Mouse (Mus musculus): ENCODE measurements around the gene Dazl. TPM values are rescaled to one million over a fixed set of nuclear protein-coding genes. Genes with fewer than 3 reads are reported as not detected.
"Not testable (repeated sequence)": the region's sequence is repeated elsewhere in the genome, so short reads cannot be mapped to it uniquely, and the experiment has no call there.

Gene Dazl
- total and polyA plus RNA-seq, 2 experiments from 2014 or later = 0.42 to 0.48 TPM

DNA sequence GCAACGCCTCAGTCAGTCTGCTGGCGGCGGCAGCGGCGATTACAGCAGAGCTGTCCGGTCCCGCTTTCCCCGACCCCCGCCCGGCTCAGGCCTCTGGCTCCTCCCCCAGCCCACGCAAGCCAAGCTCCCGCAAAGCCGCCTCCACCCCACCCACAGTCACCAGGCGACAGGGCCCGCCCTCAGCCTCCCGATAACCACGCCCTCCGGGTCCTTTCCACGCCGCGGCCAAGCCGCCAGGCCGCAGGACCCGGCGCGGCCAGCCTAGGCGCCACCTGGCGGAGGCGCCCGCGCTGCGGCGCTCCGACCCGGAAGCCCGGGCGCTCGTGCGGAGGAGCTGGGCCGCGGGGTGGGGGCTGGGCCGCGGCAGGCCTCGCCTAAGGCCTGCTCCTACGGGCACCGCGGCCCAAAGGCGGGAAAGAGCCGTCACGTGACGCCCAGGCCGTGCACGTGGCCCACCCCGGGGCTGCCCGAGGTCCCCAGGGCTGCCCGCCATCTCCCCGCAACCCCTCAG is 720 bp downstream of the Dazl start:
- Histone ChIP-seq H3K36me3 (ENCODE audit: insufficient read depth, low read length) (no peaks in the 10 kb centered on the region), H3K27ac (peak overlapping the region; percentile 67), H3K4me2 (ENCODE audit: low read depth, low read length) (peak overlapping the region; percentile 57), H3K4me1 (ENCODE audit: insufficient read depth, low read length) (no peaks in the 10 kb centered on the region), H3K9ac (replicated peaks; ENCODE audit: low read length) (peak overlapping the region; percentile 58), H3K9me3 (ENCODE audit: low read length) (no peaks in the 10 kb centered on the region), H3K27me3 (ENCODE audit: insufficient read depth, low read length) (no peaks in the 10 kb centered on the region), H3K4me3 (ENCODE audit: low read length) (peak overlapping the region; percentile 40)
- ATAC-seq (peak; percentile 98), DNase-seq (ENCODE audit: low spot score) (peak; percentile 94)
- peak; percentile 37; the same call in 1 of the 2 replicates for TF ChIP-seq CTCF (IDR thresholded peaks at IDR 0.05; ENCODE audit: low read depth)
- 5% methylated on average over 54 of the region's 57 CpGs for WGBS

DNA sequence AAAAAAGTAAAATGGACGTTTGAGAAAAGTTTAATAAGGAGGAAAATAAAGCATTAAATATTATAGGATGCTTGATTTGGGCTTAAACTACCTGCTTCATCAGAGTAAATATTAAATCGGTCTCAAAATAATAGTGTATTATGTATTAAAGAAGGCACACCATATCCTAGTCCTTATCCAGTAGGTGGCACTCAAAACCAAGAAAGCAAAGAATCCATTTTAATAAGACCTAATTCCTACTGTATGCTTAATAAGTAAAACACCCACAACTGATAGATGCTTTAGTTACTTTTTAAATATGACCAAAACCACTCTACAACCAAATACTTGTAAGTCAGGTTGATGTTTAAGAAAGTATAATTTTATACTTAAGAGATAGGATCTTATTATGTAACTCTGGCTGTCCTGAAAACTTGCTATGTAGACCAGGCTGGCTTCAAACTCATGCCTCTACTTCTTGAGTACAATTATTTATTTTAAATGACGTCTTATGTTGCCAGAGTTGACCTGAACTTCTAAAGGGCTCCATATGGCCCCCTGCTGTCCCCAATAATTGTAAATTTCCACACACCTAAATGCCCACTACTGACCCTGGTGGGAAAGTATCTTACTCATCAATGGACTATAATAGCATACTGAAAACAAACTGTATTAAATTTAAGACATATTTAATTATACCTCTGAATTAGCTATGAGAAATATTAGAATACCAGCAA is 1.8 kb downstream of the Dazl start:
- no peak for ATAC-seq
- 15% methylated on average over 3 of the region's 3 CpGs for WGBS
- no peak overlapping the region for H3K9ac ChIP-seq (replicated peaks; ENCODE audit: low read length)
- no peak overlapping the region for H3K4me2 ChIP-seq (ENCODE audit: low read depth, low read length)
- no peaks in the 10 kb centered on the region for H3K4me1 ChIP-seq (ENCODE audit: insufficient read depth, low read length)
- H3K4me3 ChIP-seq (ENCODE audit: low read length) = no peak overlapping the region
- no peaks in the 10 kb centered on the region for H3K9me3 ChIP-seq (ENCODE audit: low read length)
- peak; percentile 81 for DNase-seq (ENCODE audit: low spot score)
- no peak overlapping the region for H3K27ac ChIP-seq
- H3K27me3 ChIP-seq (ENCODE audit: insufficient read depth, low read length) = no peaks in the 10 kb centered on the region
- TF ChIP-seq CTCF (IDR thresholded peaks at IDR 0.05; ENCODE audit: low read depth) = peak; percentile 75
- H3K36me3 ChIP-seq (ENCODE audit: insufficient read depth, low read length) = no peaks in the 10 kb centered on the region

DNA sequence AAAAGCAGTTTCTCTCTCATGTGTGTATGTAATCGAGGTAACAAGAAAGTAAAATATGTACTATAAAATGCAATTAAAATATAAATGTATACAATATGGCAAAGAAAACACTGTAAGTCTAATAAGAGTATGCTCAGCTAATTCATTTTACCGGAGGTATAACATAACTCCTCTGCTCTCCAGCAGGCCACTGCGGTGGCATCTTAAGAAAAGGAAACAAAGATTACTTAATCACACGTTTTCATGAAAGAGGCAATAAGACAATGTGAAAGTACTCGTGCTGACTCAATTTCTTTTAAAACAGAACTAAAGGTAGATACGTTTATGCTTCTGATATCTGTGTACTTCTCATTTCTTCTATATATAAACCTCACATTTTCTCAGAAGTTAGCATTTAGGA is 8.6 kb downstream of the Dazl start:
- no peak for TF ChIP-seq CTCF (IDR thresholded peaks at IDR 0.05; ENCODE audit: low read depth)
- WGBS = 76% methylated on average over 6 of the region's 6 CpGs

DNA sequence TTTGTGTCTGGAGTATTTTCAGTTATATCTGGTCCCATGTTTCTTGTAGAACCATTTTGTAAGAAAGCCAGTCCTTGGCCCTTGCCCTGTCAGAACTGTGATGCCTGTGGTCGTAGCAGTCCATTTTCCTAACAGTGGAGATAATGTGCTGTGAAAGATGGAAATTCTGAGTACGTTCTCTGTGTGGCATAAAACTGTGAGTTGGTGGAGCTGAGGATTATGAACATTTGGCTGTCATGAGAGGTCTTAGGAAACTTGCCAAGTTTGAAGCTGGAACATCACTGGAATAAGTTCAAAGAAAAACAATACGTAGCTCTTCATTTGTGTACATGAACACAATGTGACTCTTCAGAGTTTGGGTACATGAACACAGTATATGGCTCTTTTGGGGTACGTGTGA is 31.8 kb downstream of the Dazl start:
- not testable (repeated sequence) for H3K36me3 ChIP-seq (ENCODE audit: insufficient read depth, low read length); ATAC-seq; H3K9ac ChIP-seq (replicated peaks; ENCODE audit: low read length); H3K4me3 ChIP-seq (ENCODE audit: low read length); H3K27ac ChIP-seq; H3K4me1 ChIP-seq (ENCODE audit: insufficient read depth, low read length); H3K9me3 ChIP-seq (ENCODE audit: low read length); H3K27me3 ChIP-seq (ENCODE audit: insufficient read depth, low read length); H3K4me2 ChIP-seq (ENCODE audit: low read depth, low read length)
- peak; percentile 17 for DNase-seq (ENCODE audit: low spot score)
- WGBS = 54% methylated on average over 4 of the region's 4 CpGs

More for the DNA sequence above, 8.6 kb downstream of the Dazl start:
- Histone ChIP-seq H3K4me3 (ENCODE audit: low read length) (no peak overlapping the region), H3K27ac (no peak overlapping the region), H3K27me3 (ENCODE audit: insufficient read depth, low read length) (no peaks in the 10 kb centered on the region), H3K4me1 (ENCODE audit: insufficient read depth, low read length) (no peaks in the 10 kb centered on the region), H3K36me3 (ENCODE audit: insufficient read depth, low read length) (no peaks in the 10 kb centered on the region), H3K4me2 (ENCODE audit: low read depth, low read length) (no peak overlapping the region), H3K9me3 (ENCODE audit: low read length) (no peaks in the 10 kb centered on the region), H3K9ac (replicated peaks; ENCODE audit: low read length) (no peak overlapping the region)
- ATAC-seq (no peak), DNase-seq (ENCODE audit: low spot score) (no peak)

DNA sequence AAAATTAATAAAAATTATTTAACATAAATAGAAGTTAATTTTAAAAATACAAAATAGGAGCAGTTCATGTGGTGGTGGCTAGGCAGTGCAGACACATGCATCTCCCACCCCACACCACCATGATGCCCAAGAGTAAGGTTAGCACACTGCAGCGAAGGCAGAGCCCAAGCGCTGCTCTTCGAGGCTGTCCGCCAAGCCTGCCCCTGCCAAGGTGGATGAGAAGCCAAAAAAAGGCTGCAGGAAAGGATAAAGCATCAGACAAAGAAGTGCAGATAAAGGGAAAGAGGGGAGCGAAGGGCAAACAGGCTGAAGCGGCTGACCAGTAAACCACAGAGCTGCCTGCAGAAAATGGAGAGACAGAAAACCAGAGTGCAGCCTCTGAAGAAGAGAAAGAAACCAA is 32.6 kb downstream of the Dazl start:
- ATAC-seq (no peak), DNase-seq (ENCODE audit: low spot score) (peak; percentile 32)
- Histone ChIP-seq H3K27ac (no peak overlapping the region), H3K27me3 (ENCODE audit: insufficient read depth, low read length) (no peaks in the 10 kb centered on the region), H3K4me3 (ENCODE audit: low read length) (no peak overlapping the region), H3K4me1 (ENCODE audit: insufficient read depth, low read length) (no peaks in the 10 kb centered on the region), H3K4me2 (ENCODE audit: low read depth, low read length) (no peak overlapping the region), H3K36me3 (ENCODE audit: insufficient read depth, low read length) (no peaks in the 10 kb centered on the region), H3K9me3 (ENCODE audit: low read length) (peaks cover 4% of the 10 kb centered on the region; the same call in 1 of the 2 replicates), H3K9ac (replicated peaks; ENCODE audit: low read length) (no peak overlapping the region)
- no peak for TF ChIP-seq CTCF (IDR thresholded peaks at IDR 0.05; ENCODE audit: low read depth)
- WGBS = 72% methylated on average over 6 of the region's 6 CpGs

DNA sequence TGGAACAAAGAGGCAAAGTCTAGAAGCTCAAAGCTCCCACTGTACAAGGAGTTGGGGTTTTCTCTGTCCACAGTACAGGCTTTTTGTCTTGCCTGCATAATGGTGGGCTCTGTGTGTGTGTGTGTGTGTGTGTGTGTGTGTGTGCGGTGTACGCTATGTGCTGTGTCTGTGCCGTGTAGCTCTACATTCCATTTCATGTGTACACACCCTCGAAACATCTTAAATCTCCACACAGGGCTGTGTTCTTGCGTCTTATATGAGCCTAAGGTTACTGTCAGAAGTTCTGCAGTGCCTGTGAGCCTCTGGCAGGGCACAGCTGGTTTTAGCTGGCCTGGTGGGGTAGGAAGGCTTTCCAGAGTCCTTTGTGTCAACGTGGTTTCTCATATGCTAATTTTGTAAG is 46.8 kb downstream of the Dazl start:
- no peak for TF ChIP-seq CTCF (IDR thresholded peaks at IDR 0.05; ENCODE audit: low read depth)
- no peaks in the 10 kb centered on the region for H3K36me3 ChIP-seq (ENCODE audit: insufficient read depth, low read length)
- no peaks in the 10 kb centered on the region for H3K4me1 ChIP-seq (ENCODE audit: insufficient read depth, low read length)
- H3K4me2 ChIP-seq (ENCODE audit: low read depth, low read length) = no peak overlapping the region
- DNase-seq (ENCODE audit: low spot score) (no peak), ATAC-seq (no peak)
- no peaks in the 10 kb centered on the region for H3K27me3 ChIP-seq (ENCODE audit: insufficient read depth, low read length)
- H3K27ac ChIP-seq = no peak overlapping the region
- H3K9ac ChIP-seq (replicated peaks; ENCODE audit: low read length) = no peak overlapping the region
- 79% methylated on average over 6 of the region's 6 CpGs for WGBS
- H3K9me3 ChIP-seq (ENCODE audit: low read length) = no peaks in the 10 kb centered on the region
- no peak overlapping the region for H3K4me3 ChIP-seq (ENCODE audit: low read length)

DNA sequence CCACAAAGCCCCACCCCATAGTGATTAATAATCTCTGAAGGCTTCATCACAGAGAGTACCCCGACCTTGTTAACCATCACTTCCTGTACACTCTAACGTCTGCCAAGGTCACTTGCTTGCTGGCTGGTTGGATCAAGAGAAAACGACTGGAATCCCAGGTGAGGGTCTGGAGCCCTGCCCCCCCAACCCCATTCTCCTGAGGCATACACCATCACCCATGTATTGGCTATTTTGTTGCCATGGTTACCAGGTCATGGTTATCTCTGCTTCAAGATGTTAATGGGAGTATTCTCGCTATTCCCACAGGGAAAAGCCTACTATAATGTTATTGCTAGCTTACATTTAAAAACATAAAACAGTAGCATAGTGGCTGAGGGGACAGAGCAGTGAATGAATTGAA is 48.8 kb downstream of the Dazl start:
- Histone ChIP-seq H3K27me3 (ENCODE audit: insufficient read depth, low read length) (no peaks in the 10 kb centered on the region), H3K36me3 (ENCODE audit: insufficient read depth, low read length) (no peaks in the 10 kb centered on the region), H3K4me2 (ENCODE audit: low read depth, low read length) (no peak overlapping the region), H3K4me3 (ENCODE audit: low read length) (no peak overlapping the region), H3K9ac (replicated peaks; ENCODE audit: low read length) (no peak overlapping the region), H3K9me3 (ENCODE audit: low read length) (no peaks in the 10 kb centered on the region), H3K27ac (no peak overlapping the region), H3K4me1 (ENCODE audit: insufficient read depth, low read length) (no peaks in the 10 kb centered on the region)
- 68% methylated on average over 4 of the region's 4 CpGs for WGBS
- TF ChIP-seq CTCF (IDR thresholded peaks at IDR 0.05; ENCODE audit: low read depth) = no peak
- DNase-seq (ENCODE audit: low spot score) (peak; percentile 21), ATAC-seq (peak; percentile 51; the same call in 1 of the 2 replicates)
